Mouse (Mus musculus): ENCODE measurements at regions not wholly inside any gene's neighbourhood (a gene's known extent, or its start where the extent isn't known, plus 50 kb on each side); places are given as distances from the start of the nearest gene placed in this dataset.

DNA sequence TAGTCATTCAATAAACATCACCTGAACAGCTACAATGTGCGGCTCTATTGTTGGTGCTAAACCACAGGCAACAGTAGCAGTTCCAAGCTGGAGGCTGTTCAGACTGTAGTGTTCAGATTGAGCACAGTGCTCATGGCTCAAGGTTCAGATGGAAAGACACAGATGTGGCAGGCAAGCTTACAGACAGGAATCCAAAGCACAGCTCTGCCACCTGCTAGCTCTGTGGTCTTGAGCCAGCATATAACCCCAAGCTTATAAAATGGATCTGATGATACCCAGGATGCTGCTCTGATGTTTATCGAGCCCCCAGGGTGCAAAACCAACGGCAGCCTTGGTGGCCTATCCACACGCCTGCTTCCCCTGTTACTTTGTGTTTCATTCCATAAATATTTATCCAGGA is 53.2 kb upstream of the Arntl start:
- TF ChIP-seq CTCF (conservative IDR thresholded peaks at IDR 0.05; ENCODE audit: low read length) (no peak), NANOG (IDR thresholded peaks at IDR 0.05; ENCODE audit: borderline replicate concordance, low read length) (no peak), POU5F1 (IDR thresholded peaks at IDR 0.05; ENCODE audit: borderline replicate concordance, low read length) (no peak)
